Mouse (Mus musculus): ENCODE measurements around the gene Dand5. TPM values are rescaled to one million over a fixed set of nuclear protein-coding genes. Genes with fewer than 3 reads are reported as not detected.

Dand5 gene
- polyA plus RNA-seq, 1 experiment = 1.8 TPM

DNA sequence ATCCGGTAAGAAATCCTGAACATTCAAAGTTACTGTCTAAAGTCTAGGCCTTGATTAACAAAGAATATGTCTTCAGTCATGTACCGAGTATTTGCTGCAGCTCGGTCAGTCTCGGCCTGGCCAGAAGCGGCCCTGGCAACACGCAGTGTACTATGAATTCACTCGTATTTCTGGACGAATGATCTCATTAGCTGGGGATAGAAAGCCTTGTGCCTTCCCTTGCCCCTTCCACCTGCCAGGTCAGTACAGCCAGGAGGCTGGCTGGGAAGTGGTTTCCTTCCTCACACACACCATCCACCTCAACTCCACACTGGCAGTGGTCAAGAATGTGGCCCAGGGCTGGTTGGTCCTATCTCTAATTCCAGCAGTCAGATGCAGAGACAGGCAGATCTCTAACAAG lies 53.3 kb downstream of the Dand5 start:
- H3K4me3 ChIP-seq (ENCODE audit: extremely low read depth, insufficient read depth, insufficient read length) = no peak overlapping the region
- 98% methylated on average over 8 of the region's 8 CpGs for WGBS
- H3K27ac ChIP-seq (ENCODE audit: insufficient read depth, low read length) = no peak overlapping the region
- H3K36me3 ChIP-seq (ENCODE audit: control insufficient read depth, insufficient read depth, low read length) = no peaks in the 10 kb centered on the region
- no peak for TF ChIP-seq CTCF (IDR thresholded peaks at IDR 0.05; ENCODE audit: extremely low read depth, insufficient read depth, insufficient read length, insufficient replicate concordance)
- TF ChIP-seq POLR2A (IDR thresholded peaks at IDR 0.05; ENCODE audit: low read depth, low read length) = no peak
- no peak for DNase-seq (ENCODE audit: low read depth in 1 of 2, low spot score in 2 of 2)
- H3K4me1 ChIP-seq (ENCODE audit: control insufficient read depth, insufficient read depth, insufficient read length) = peaks cover 2% of the 10 kb centered on the region
- 0 out of 2 replicates have a peak, but pooled peaks cover 2% of the 10 kb centered on the region for H3K27me3 ChIP-seq (ENCODE audit: control insufficient read depth, insufficient read depth, low read length)

DNA sequence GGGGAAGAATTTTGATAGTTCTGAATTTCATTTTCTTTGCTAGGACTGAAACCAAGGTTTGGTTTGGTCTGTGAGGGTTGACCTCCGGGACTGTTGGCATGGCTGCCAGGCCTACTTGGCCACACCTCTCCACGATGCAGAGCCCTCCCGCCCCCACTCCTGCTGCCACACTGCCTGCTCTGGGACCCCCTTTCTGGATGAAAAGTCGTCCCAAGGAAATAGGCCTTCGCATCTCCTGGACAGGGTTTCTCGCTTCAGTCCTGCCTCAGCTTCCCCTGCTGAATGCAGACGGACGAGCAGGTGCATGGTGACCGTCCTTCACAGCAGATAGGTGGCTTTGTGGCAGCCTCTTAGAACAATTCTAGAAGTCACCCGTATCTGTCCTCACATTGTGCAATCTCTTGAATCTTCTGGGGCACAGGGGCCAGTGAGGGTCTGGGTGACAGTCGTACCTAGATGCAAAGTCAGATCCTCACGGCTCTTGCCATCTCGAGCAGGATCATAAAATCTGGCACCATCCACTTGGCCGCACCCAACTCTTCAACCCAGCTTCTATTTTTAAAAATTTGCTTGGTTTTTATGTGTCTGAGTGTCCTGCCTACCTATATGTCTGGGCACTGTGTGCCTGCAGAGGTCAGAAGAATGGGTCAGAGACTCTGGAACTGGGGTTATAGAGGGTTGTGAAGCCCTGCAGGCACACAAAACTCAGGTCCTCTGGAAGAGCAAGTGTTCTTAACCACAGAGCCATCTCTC lies 54.1 kb downstream of the Dand5 start:
- 92% methylated on average over 14 of the region's 14 CpGs for WGBS
- no peaks in the 10 kb centered on the region for H3K27me3 ChIP-seq (ENCODE audit: control insufficient read depth, insufficient read depth, low read length)
- H3K4me1 ChIP-seq (ENCODE audit: control insufficient read depth, insufficient read depth, insufficient read length) = peaks cover 2% of the 10 kb centered on the region; the same call in 1 of the 2 replicates
- no peak overlapping the region for H3K4me3 ChIP-seq (ENCODE audit: extremely low read depth, insufficient read depth, insufficient read length)
- H3K36me3 ChIP-seq (ENCODE audit: control insufficient read depth, insufficient read depth, low read length) = no peaks in the 10 kb centered on the region
- TF ChIP-seq CTCF (IDR thresholded peaks at IDR 0.05; ENCODE audit: extremely low read depth, insufficient read depth, insufficient read length, insufficient replicate concordance) (no peak), POLR2A (IDR thresholded peaks at IDR 0.05; ENCODE audit: low read depth, low read length) (no peak)
- no peak overlapping the region for H3K27ac ChIP-seq (ENCODE audit: insufficient read depth, low read length)
- DNase-seq (ENCODE audit: low read depth in 1 of 2, low spot score in 2 of 2) = no peak

DNA sequence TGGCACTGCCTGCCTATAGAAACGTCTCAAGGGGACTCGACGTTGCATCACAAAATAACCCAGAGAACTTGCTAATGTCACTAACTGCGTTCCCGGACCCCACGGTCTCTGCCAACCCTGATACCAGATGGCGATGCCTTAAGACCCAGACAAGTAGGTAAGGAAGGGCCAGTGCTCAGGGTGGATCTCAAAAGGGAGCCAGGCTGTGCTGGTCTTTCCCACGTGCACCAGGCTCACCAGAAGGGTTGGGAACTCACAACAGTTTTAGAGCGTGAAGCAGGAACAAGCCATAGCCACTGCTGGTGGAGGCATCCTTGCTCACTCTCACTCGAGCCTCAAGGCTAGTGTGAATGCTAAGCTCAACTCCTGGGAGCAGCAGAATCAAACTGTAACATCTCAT lies 55.4 kb downstream of the Dand5 start:
- no peak overlapping the region for H3K4me3 ChIP-seq (ENCODE audit: extremely low read depth, insufficient read depth, insufficient read length)
- no peak for TF ChIP-seq CTCF (IDR thresholded peaks at IDR 0.05; ENCODE audit: extremely low read depth, insufficient read depth, insufficient read length, insufficient replicate concordance)
- TF ChIP-seq POLR2A (IDR thresholded peaks at IDR 0.05; ENCODE audit: low read depth, low read length) = no peak
- no peaks in the 10 kb centered on the region for H3K27me3 ChIP-seq (ENCODE audit: control insufficient read depth, insufficient read depth, low read length)
- WGBS = 92% methylated on average over 10 of the region's 10 CpGs
- no peaks in the 10 kb centered on the region for H3K36me3 ChIP-seq (ENCODE audit: control insufficient read depth, insufficient read depth, low read length)
- no peaks in the 10 kb centered on the region for H3K4me1 ChIP-seq (ENCODE audit: control insufficient read depth, insufficient read depth, insufficient read length)
- no peak overlapping the region for H3K27ac ChIP-seq (ENCODE audit: insufficient read depth, low read length)
- DNase-seq (ENCODE audit: low read depth in 1 of 2, low spot score in 2 of 2) = no peak

DNA sequence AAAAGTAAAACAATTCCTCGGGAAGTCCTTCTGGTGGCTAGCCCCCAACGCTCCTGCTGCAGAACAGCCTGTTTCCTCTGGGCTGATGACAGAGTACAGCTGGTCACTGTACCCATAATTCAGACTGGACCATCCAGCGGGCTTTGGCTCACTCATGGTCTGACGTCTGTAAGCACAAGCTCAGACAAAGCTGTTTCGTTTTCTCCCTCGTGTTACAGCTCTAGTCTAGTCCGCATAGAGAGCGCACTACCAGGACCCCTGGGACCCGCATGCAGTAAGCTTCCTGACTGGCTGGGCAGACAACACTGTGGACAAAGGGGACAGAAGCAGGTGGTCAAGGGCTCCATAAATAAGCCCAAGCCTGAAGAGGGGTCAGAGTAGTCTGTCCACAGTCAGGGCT lies 56.2 kb downstream of the Dand5 start:
- no peaks in the 10 kb centered on the region for H3K27me3 ChIP-seq (ENCODE audit: control insufficient read depth, insufficient read depth, low read length)
- no peak overlapping the region for H3K27ac ChIP-seq (ENCODE audit: insufficient read depth, low read length)
- no peak for TF ChIP-seq POLR2A (IDR thresholded peaks at IDR 0.05; ENCODE audit: low read depth, low read length)
- TF ChIP-seq CTCF (IDR thresholded peaks at IDR 0.05; ENCODE audit: extremely low read depth, insufficient read depth, insufficient read length, insufficient replicate concordance) = no peak
- no peaks in the 10 kb centered on the region for H3K4me1 ChIP-seq (ENCODE audit: control insufficient read depth, insufficient read depth, insufficient read length)
- 93% methylated on average over 9 of the region's 9 CpGs for WGBS
- H3K36me3 ChIP-seq (ENCODE audit: control insufficient read depth, insufficient read depth, low read length) = no peaks in the 10 kb centered on the region
- DNase-seq (ENCODE audit: low read depth in 1 of 2, low spot score in 2 of 2) = no peak
- no peak overlapping the region for H3K4me3 ChIP-seq (ENCODE audit: extremely low read depth, insufficient read depth, insufficient read length)

DNA sequence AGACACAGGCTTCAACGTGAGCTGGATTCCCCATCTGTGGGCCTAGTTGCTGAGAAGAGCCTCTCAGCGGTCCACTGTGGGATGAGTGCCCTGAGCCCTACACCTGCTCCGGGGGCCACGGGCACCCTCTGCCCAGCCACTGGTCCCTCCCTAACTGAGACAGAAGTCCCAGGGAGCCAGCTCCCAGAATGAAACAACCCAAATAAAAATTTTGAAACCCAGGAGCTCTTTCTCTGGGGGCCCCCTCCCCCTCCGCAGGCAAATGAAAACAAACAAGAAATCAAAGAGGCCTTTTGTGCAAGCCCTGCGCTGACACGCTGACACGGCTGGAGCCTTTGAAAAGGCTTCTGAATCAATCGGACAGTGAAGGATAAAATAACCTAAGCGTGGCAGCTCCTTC lies 57.0 kb downstream of the Dand5 start:
- no peak for TF ChIP-seq POLR2A (IDR thresholded peaks at IDR 0.05; ENCODE audit: low read depth, low read length)
- no peak for TF ChIP-seq CTCF (IDR thresholded peaks at IDR 0.05; ENCODE audit: extremely low read depth, insufficient read depth, insufficient read length, insufficient replicate concordance)
- no peak overlapping the region for H3K27ac ChIP-seq (ENCODE audit: insufficient read depth, low read length)
- 95% methylated on average over 10 of the region's 10 CpGs for WGBS
- DNase-seq (ENCODE audit: low read depth in 1 of 2, low spot score in 2 of 2) = no peak
- no peaks in the 10 kb centered on the region for H3K36me3 ChIP-seq (ENCODE audit: control insufficient read depth, insufficient read depth, low read length)
- H3K4me3 ChIP-seq (ENCODE audit: extremely low read depth, insufficient read depth, insufficient read length) = no peak overlapping the region
- H3K27me3 ChIP-seq (ENCODE audit: control insufficient read depth, insufficient read depth, low read length) = no peaks in the 10 kb centered on the region
- H3K4me1 ChIP-seq (ENCODE audit: control insufficient read depth, insufficient read depth, insufficient read length) = no peaks in the 10 kb centered on the region

Other genes with a start within 250 kb of the Dand5 start
- gene Ier2, start 160.0 kb downstream of the Dand5 start, polyA plus RNA-seq (2012; rRNA removed) = 23.0 and 27.4 TPM in 2 replicates
- gene Trmt1, start 136.5 kb downstream of the Dand5 start, polyA plus RNA-seq (2012; rRNA removed) = 98.1 and 155 TPM in 2 replicates
- gene Nacc1, start 135.0 kb downstream of the Dand5 start, polyA plus RNA-seq (2012; rRNA removed) = 66.0 and 78.5 TPM in 2 replicates
- gene Lyl1, start 121.4 kb downstream of the Dand5 start, polyA plus RNA-seq (2012; rRNA removed) = 90.0 and 115 TPM in 2 replicates
- gene G430095P16Rik, start 99.8 kb downstream of the Dand5 start, polyA plus RNA-seq (2012; rRNA removed) = 4.5 TPM in 2 replicates
- gene Nfix, start 22.5 kb downstream of the Dand5 start, polyA plus RNA-seq (2012; rRNA removed) = 13.7 and 17.1 TPM in 2 replicates
- 20.3 and 61.4 TPM in 2 replicates for gene Gadd45gip1, start 8.7 kb upstream of the Dand5 start, polyA plus RNA-seq (2012; rRNA removed)
- 125 and 162 TPM in 2 replicates for gene Rad23a, start 17.8 kb upstream of the Dand5 start, polyA plus RNA-seq (2012; rRNA removed)
- 112 and 116 TPM in 2 replicates for gene Calr, start 24.1 kb upstream of the Dand5 start, polyA plus RNA-seq (2012; rRNA removed)
- 50.3 and 55.0 TPM in 2 replicates for gene Farsa, start 34.2 kb upstream of the Dand5 start, polyA plus RNA-seq (2012; rRNA removed)
- 1.8 and 2.0 TPM in 2 replicates for gene Syce2, start 49.3 kb upstream of the Dand5 start, polyA plus RNA-seq (2012; rRNA removed)
- 44.2 and 48.3 TPM in 2 replicates for gene Gcdh, start 71.1 kb upstream of the Dand5 start, polyA plus RNA-seq (2012; rRNA removed)
- gene Klf1, start 79.1 kb upstream of the Dand5 start, polyA plus RNA-seq (2012; rRNA removed) = 46.5 and 70.0 TPM in 2 replicates
- gene Dnase2a, start 85.7 kb upstream of the Dand5 start, polyA plus RNA-seq (2012; rRNA removed) = 43.4 and 44.9 TPM in 2 replicates
- gene Mast1, start 114.5 kb upstream of the Dand5 start, polyA plus RNA-seq (2012; rRNA removed) = 0.70 and 0.74 TPM in 2 replicates
- gene Rtbdn, start 124.2 kb upstream of the Dand5 start, polyA plus RNA-seq (2012; rRNA removed) = not detected in 2 replicates
- not detected in 2 replicates for gene Gm49661, start 146.6 kb upstream of the Dand5 start, polyA plus RNA-seq (2012; rRNA removed)
- gene Prdx2, start 146.8 kb upstream of the Dand5 start, polyA plus RNA-seq (2012; rRNA removed) = 149 and 164 TPM in 2 replicates
- gene Rnaseh2a, start 146.9 kb upstream of the Dand5 start, polyA plus RNA-seq (2012; rRNA removed) = 34.2 and 35.6 TPM in 2 replicates
- 89.2 and 154 TPM in 2 replicates for gene Junb, start 155.9 kb upstream of the Dand5 start, polyA plus RNA-seq (2012; rRNA removed)
- 3.6 and 3.9 TPM in 2 replicates for gene Hook2, start 167.8 kb upstream of the Dand5 start, polyA plus RNA-seq (2012; rRNA removed)
- gene Best2, start 191.7 kb upstream of the Dand5 start, polyA plus RNA-seq (2012; rRNA removed) = not detected in 2 replicates
- 71.6 and 72.0 TPM in 2 replicates for gene Asna1, start 202.5 kb upstream of the Dand5 start, polyA plus RNA-seq (2012; rRNA removed)
- gene Trir, start 204.0 kb upstream of the Dand5 start, polyA plus RNA-seq (2012; rRNA removed) = 87.8 and 137 TPM in 2 replicates
- 40.0 and 47.5 TPM in 2 replicates for gene Tnpo2, start 214.1 kb upstream of the Dand5 start, polyA plus RNA-seq (2012; rRNA removed)
- 18.8 and 22.5 TPM in 2 replicates for gene Fbxw9, start 237.2 kb upstream of the Dand5 start, polyA plus RNA-seq (2012; rRNA removed)
- 0.48 and 1.4 TPM in 2 replicates for gene Gm5741, start 245.2 kb upstream of the Dand5 start, polyA plus RNA-seq (2012; rRNA removed)
- 40.6 and 84.9 TPM in 2 replicates for gene Dhps, start 248.9 kb upstream of the Dand5 start, polyA plus RNA-seq (2012; rRNA removed)

All from spleen, adult 2 months (tissue).